Mouse (Mus musculus) thymus, postnatal 36 days (tissue): ENCODE results near the gene Klra8.
"Not testable (repeated sequence)": the region's sequence is repeated elsewhere in the genome, so short reads cannot be mapped to it uniquely, and the experiment has no call there.

ENCODE experiments used
- DNase-seq, 2 experiments: peaks; one replicate each; pipeline ENCODE4 v3.0.0; 2022; ENCODE audit warnings: mixed read lengths in 2 of 2

Gene Klra8

DNA sequence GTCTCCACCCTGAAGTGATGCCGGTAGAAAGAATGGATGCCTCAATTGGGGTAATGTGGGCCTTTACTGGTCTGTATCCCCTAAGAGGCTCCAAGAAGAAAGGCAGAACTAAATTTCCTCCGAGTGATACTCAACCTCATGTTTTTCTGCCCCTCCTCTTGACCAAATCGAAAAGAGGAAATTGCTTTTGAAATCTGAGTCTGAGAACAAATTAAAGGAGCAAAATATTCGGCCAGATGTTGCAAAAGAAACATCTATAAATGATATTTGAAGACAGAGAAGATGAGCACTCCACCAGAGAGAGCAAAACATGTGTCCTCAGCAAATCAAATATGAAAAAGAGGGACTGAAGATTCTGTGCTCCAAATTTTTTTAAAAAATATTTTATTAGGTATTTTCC lies at the start of gene Klra8:
TSS of gene Klra8 (minus strand) at position 101 of the 400 bp plus-strand sequence.
- not testable (repeated sequence) for DNase-seq

DNA sequence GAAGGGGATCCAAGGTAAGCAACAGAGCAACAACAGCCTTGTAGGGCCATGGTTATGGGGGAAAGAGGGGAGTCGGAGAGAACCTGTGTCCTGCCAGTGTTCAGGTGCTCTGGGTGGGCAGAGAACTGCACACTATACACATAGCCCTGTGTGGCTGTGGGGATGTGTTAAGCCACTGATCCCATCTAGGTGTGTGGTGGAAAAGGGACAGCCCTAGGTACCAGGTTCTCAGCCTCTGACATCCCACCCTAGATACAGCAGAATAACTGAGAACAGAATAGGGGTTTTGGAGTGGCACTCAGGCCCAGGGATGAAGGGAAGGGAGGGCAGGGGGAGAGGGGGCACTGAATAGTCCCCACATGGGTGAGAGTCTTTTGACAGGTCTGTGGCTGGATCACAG lies 19.2 kb downstream of the Klra8 start:
- no peak for DNase-seq

DNA sequence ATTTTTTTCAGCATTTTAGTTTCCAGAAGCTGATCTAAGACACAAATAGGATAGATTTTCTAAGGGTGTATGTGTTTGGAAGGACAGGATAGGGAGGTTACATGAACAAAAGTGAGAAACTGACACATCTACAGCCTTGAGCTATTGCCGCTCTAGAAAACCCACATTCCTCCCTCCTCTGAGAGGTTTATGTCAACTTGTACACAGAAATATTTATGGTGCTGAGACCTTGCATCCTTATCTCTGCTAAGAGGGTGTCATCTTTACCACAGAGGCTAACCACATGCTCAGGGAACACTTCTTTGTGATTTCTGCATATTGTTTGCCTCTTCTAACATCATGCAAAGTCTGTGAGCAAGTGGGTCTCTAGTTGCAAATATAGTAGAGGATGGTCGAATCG lies 27.0 kb downstream of the Klra8 start:
- DNase-seq: not testable (repeated sequence)

DNA sequence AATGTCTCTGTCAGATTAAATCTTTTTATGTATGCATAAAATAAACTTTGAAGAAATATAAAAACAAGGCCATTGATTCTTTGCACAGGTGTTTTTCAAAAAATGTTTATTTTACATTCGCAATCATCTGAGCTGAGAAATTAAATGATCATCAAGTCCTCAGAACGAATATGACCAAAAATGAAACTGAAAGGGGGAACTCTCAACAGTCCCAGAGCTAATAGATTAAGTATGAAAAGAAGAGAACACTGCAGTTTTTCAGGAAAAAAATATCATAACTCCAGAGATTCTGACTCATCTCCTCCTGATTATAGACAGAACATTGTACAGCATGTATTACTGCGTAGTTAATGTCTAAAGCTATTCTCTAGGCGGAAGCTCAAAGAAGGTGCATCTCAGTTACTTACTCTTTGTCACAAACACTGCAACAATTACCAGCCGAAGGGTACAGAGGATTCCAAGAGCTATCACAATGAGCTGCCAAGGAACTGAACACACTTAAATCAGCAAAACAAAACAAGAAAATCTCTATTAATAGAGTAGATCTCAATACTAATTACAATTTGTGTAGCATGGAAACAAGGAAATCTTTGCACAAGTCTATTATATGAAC lies 37.3 kb downstream of the Klra8 start:
- no peak for DNase-seq

DNA sequence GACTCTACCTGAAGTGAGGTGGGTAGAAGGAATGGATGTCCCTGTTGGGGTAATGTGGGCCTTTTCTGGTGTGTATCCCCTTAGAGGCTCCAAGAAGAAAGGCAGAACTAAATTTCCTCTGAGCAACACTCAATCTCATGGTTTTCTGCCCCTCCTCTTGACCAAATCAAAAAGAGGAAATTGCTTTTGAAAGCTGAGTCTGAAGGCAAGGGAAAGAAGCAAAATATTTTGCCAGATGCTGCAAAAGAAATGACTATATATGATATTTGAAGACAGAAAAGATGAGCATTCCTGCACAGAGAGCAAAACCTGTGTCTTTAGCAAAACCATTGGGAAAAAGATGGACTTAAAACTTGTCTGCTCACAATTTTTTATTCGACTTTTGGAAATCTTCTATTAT lies 62.5 kb downstream of the Klra8 start, which contains the start of gene Klra4:
TSS of gene Klra4 (minus strand) at position 101 of the 400 bp plus-strand sequence.
- not testable (repeated sequence) for DNase-seq
